Mouse (Mus musculus) liver, postnatal 0 days (tissue): Measurements from ENCODE around the gene Nos2. TPM values are rescaled to one million over a fixed set of nuclear protein-coding genes. Genes with fewer than 3 reads are reported as not detected.

Source experiments
- ATAC-seq: fragments of 200-750 bp; cut with Nextera tagmentation; 2 replicates; pipeline ENCODE4 v1.8.0; 2017; ENCODE audit warnings: mild to moderate bottlenecking, moderate library complexity
- DNase-seq: peaks from one replicate; pipeline ENCODE4 v3.0.0-alpha.2; 2016
- H3K27ac ChIP-seq: fragments of 300-500 bp; sonication (generic); 2 replicates; pipeline ENCODE4 v1.5.1; 2014; ENCODE audit warnings: antibody characterized with exemption, moderate library complexity, mild to moderate bottlenecking, low read depth
- H3K27me3 ChIP-seq: fragments of 300-500 bp; sonication (generic); 2 replicates; pipeline ENCODE4 v1.6.1; 2014; ENCODE audit warnings: low read length, control low read depth, mixed read lengths; ENCODE audit not compliant: insufficient read depth
- H3K36me3 ChIP-seq: fragments of 300-500 bp; sonication (generic); replicated peaks from 2 replicates; pipeline ENCODE4 v1.6.1; 2014; ENCODE audit warnings: mild to moderate bottlenecking, control low read depth, low read length, moderate library complexity, mixed read lengths; ENCODE audit not compliant: insufficient read depth
- H3K4me1 ChIP-seq: fragments of 300-500 bp; sonication (generic); 2 replicates; pipeline ENCODE4 v1.6.1; 2014; ENCODE audit warnings: antibody characterized with exemption, mild to moderate bottlenecking, control low read depth; ENCODE audit not compliant: insufficient read depth
- H3K4me2 ChIP-seq: fragments of 300-500 bp; sonication (generic); 2 replicates; pipeline ENCODE4 v1.6.1; 2014; ENCODE audit warnings: low read depth, mild to moderate bottlenecking, low read length, moderate library complexity, mixed read lengths
- H3K4me3 ChIP-seq: fragments of 300-500 bp; sonication (generic); 2 replicates; pipeline ENCODE4 v1.5.1; 2014; ENCODE audit warnings: low read depth, low read length
- H3K9ac ChIP-seq: fragments of 300-500 bp; sonication (generic); replicated peaks from 2 replicates; pipeline ENCODE4 v1.6.1; 2014; ENCODE audit warnings: mild to moderate bottlenecking, moderate library complexity
- H3K9me3 ChIP-seq: fragments of 300-500 bp; sonication (generic); 2 replicates; pipeline ENCODE4 v1.6.1; 2016; ENCODE audit warnings: mild to moderate bottlenecking, control low read depth, low read length, mixed read lengths
- CTCF ChIP-seq: sonication (generic); IDR thresholded peaks from 2 replicates; pipeline ENCODE4 v1.5.1; 2016; ENCODE audit warnings: antibody characterized with exemption, low read depth
- EP300 ChIP-seq: IDR thresholded peaks from 2 replicates; pipeline ENCODE4 v1.6.1; 2016; ENCODE audit warnings: antibody characterized with exemption, low read depth, mild to moderate bottlenecking
- WGBS: fragments of 180-500 bp; shearing (Covaris S2); extraction: QIAGEN DNeasy Blood & Tissue Kit; methylation state at CpG from one replicate; pipeline ENCODE4 v1.1.7; 2014; ENCODE audit not compliant: insufficient replicate concordance; 5-methylcytosine and 5-hydroxymethylcytosine counted together
- polyA plus RNA-seq: library from polyadenylated mRNA; unstranded; fragments of >200 nt; fragmentation: Nextera tagmentation; extraction: Ambion mirVana; gene quantifications from 2 replicates; pipeline ENCODE4 v1.2.1, GENCODE M21; 2015

The Nos2 gene
- polyA plus RNA-seq = not detected in 2 replicates

DNA sequence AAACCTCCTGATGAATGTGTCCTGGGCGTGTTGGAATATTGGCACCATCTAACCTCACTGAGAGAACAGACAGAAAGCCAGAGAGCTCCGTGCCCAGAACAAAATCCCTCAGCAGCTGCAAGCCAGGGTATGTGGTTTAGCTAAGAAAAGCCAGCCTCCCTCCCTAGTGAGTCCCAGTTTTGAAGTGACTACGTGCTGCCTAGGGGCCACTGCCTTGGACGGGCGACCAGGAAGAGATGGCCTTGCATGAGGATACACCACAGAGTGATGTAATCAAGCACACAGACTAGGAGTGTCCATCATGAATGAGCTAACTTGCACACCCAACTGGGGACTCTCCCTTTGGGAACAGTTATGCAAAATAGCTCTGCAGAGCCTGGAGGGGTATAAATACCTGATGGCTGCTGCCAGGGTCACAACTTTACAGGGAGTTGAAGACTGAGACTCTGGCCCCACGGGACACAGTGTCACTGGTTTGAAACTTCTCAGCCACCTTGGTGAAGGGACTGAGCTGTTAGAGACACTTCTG, at the start of gene Nos2:
Nos2 (plus strand) TSS at position 377 of the 529 bp plus-strand sequence.
- ATAC-seq (no peak), DNase-seq (no peak)
- no peak for TF ChIP-seq CTCF
- no peak for TF ChIP-seq EP300
- Histone ChIP-seq H3K4me3 (no peak within 1 kb of the TSS), H3K36me3 (no peaks in the 10 kb centered on the region), H3K27me3 (peaks cover 24% of the 10 kb centered on the region), H3K9me3 (no peaks in the 10 kb centered on the region), H3K4me1 (peaks cover 5% of the 10 kb centered on the region; the same call in 1 of the 2 replicates), H3K9ac (no peak within 1 kb of the TSS), H3K4me2 (no peak within 1 kb of the TSS), H3K27ac (no peak within 1 kb of the TSS)
- WGBS = 22% methylated on average over 6 of the region's 6 CpGs

DNA sequence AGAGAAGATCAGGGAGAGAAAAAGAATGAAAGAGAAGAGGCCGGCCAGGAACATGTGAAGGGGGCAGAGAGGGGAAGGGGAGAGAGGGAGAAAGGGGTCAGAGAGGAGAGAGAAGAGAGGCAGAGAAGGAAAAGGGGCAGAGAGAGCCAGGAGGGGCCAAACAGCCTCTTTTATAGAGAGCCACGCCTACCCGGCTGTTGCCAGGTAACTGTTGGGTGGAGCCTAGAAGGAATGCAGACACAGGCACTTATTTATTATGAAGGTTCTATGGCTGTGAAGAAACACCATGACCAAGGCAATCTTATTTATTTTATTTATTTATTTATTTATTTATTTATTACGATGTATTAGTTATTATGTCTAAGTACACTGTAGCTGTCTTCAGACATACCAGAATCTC, 49.7 kb upstream of the Nos2 start:
- H3K9ac ChIP-seq = no peak overlapping the region
- WGBS = 76% methylated on average over 4 of the region's 4 CpGs
- no peak for ATAC-seq
- no peak overlapping the region for H3K27ac ChIP-seq
- no peak overlapping the region for H3K4me2 ChIP-seq
- H3K36me3 ChIP-seq = no peaks in the 10 kb centered on the region
- no peaks in the 10 kb centered on the region for H3K4me1 ChIP-seq
- DNase-seq = no peak
- H3K4me3 ChIP-seq = no peak overlapping the region
- H3K9me3 ChIP-seq = no peaks in the 10 kb centered on the region; the same call in 1 of the 2 replicates
- TF ChIP-seq EP300 (no peak), CTCF (no peak)
- no peaks in the 10 kb centered on the region for H3K27me3 ChIP-seq

DNA sequence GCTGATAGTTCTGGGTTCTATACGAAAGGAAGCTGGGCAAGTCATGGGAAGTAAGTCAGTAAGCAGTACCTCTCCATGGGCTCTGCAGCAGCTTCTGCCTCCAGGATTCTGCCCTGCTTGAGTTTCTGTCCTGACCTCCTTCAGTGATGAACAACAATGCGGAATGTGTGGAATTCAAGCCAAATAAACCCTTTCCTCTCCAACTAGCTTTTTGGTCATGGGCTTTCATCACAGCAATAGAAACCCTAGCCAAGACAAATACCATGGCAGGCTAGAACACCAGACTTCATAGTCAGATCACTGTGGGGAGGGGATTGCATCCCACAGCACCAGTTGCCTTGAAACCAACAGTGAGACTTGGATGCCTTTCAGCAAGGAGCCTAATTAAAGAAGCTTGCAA, 47.8 kb upstream of the Nos2 start:
- Histone ChIP-seq H3K27me3 (no peaks in the 10 kb centered on the region), H3K9me3 (no peaks in the 10 kb centered on the region), H3K4me3 (no peak overlapping the region), H3K36me3 (no peaks in the 10 kb centered on the region), H3K4me1 (no peaks in the 10 kb centered on the region), H3K9ac (no peak overlapping the region), H3K4me2 (no peak overlapping the region), H3K27ac (no peak overlapping the region)
- TF ChIP-seq EP300 (no peak), CTCF (no peak)
- ATAC-seq (no peak), DNase-seq (no peak)
- WGBS = 59% methylated on average over 2 of the region's 2 CpGs

DNA sequence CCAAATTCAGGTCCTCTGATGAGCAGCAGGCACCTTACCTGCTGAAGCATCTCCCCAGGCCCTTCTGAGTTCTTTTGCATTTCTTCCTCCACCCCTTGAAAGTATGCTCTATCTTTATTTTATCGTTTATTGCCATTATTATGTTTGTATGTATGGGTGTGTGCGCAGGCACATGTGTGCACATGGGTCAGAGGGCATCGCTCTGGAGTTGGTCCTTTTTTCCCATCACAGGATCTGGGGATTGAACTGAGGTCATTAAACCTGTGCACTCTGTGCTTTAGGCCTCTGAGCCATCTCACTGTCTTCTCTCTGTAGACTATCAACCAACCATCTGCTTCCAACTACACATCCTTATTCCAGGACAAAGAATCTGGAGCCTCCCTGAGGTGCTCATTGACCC, 40.9 kb upstream of the Nos2 start:
- no peak for ATAC-seq
- DNase-seq = no peak
- Histone ChIP-seq H3K4me3 (no peak overlapping the region), H3K9ac (no peak overlapping the region), H3K36me3 (no peaks in the 10 kb centered on the region), H3K4me2 (no peak overlapping the region), H3K27me3 (no peaks in the 10 kb centered on the region), H3K4me1 (no peaks in the 10 kb centered on the region), H3K9me3 (no peaks in the 10 kb centered on the region), H3K27ac (no peak overlapping the region)
- 75% methylated on average over 3 of the region's 3 CpGs for WGBS
- TF ChIP-seq CTCF (no peak), EP300 (no peak)

DNA sequence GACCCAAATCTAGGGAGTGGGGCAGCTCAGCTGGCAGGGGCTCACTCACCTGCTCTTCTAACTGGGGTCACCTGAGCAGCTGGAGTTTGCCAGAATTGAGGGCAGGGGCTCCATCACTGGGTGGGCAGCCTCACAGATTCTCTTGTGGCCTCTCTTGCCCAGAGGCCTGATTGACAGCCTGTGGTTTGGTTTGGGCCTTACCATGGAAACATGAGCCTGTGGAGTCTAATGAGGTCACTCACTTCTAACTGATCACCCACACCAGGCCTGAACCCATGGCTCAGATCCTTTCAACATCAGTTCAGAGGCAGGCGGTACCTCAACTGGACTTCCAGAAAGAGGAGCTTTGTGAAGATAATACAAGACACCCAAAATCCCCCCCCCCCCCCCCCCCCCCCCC, 33.9 kb upstream of the Nos2 start:
- no peaks in the 10 kb centered on the region for H3K27me3 ChIP-seq
- H3K36me3 ChIP-seq = no peaks in the 10 kb centered on the region
- H3K4me2 ChIP-seq = 0 out of 2 replicates have a peak overlapping the region, but pooled peaks have one; percentile 47
- 58% methylated on average over 1 of the region's 1 CpGs for WGBS
- TF ChIP-seq CTCF = no peak
- no peak for TF ChIP-seq EP300
- no peaks in the 10 kb centered on the region for H3K9me3 ChIP-seq
- no peak overlapping the region for H3K4me3 ChIP-seq
- H3K4me1 ChIP-seq = peaks cover 9% of the 10 kb centered on the region; the same call in 1 of the 2 replicates
- DNase-seq = no peak
- H3K9ac ChIP-seq = no peak overlapping the region
- no peak overlapping the region for H3K27ac ChIP-seq
- peak; percentile 56 for ATAC-seq

DNA sequence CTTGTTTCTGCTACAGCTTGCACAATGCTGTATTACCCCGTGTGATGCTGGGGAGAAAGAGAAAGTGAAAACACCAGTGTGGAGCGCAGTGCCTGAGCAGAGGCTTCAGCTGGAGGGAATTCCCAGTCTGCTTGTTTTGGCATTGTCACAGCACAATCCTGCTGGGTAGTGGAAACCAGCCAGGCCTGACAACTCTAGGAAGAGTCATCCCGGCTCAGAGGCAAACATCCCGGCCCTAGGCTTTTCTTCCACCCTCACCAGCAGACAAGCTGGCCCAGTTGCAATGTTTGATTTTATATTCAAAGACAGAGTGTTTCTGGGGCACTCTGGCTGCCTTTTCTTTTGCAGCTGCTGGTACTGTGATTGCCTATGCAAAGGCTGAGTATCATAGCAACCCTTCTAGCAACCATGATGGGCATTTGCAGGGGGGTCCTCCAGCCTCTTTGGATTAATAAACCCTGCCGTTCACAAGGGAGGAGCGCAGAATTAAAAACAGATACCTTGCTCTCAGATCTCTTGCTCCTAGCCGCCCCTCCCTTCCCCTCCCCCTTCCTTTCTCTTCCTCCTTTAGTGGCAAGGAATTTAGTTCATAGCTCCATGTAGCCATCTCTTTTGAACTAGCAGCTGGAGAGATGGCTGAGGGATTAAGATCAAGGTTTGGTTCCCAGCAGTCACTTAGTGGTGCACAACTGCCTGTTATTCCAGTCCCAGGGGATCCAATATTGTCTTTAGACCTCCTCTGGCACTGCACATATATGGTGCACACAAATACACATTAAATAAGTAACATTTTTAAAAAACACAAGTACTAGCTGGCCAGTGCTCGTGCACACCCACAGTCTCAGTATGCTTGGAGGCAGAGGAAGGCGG, 33.2 kb upstream of the Nos2 start:
- Histone ChIP-seq H3K4me3 (no peak overlapping the region), H3K9ac (no peak overlapping the region), H3K36me3 (no peaks in the 10 kb centered on the region), H3K4me1 (peaks cover 9% of the 10 kb centered on the region; the same call in 1 of the 2 replicates), H3K27me3 (no peaks in the 10 kb centered on the region), H3K4me2 (peak overlapping the region; percentile 47), H3K9me3 (no peaks in the 10 kb centered on the region), H3K27ac (no peak overlapping the region)
- peak; percentile 96 for ATAC-seq
- peak; percentile 54 for DNase-seq
- no peak for TF ChIP-seq EP300
- no peak for TF ChIP-seq CTCF
- 60% methylated on average over 9 of the region's 9 CpGs for WGBS
